ENCODE assay signal across 17 mouse cellular contexts in genomic region chr17:82909189-82909588, GRCm38 (mm10).
DNase-seq lines count a peak whose midpoint lies in the region; ATAC-seq lines count a peak whose summit lies in the region.
"Had no signal": no experiment of that assay in that cellular context is flagged by ENCODE, and none has a peak within 500 bp of the region (broad histone marks: within the 10 kb centered on the region; RNA-seq: fewer than 3 reads in every experiment).

No protein-coding gene starts in this region.

- no peaks in the 10 kb centered on the region for H3K4me1 ChIP-seq in neural tube, embryonic 11.5 days (ENCODE audit: control insufficient read depth, insufficient read depth, low read length)
- H3K4me1 ChIP-seq in hindbrain, embryonic 16.5 days (ENCODE audit: control insufficient read depth, insufficient read depth, low read depth, low read length), result no peaks in the 10 kb centered on the region
- H3K4me1 ChIP-seq in neural tube, embryonic 13.5 days (replicated peaks), result peaks cover 10% of the 10 kb centered on the region; the same call in 1 of the 2 replicates
- H3K4me1 ChIP-seq: embryonic facial prominence, embryonic 12.5 days; heart, embryonic 12.5 days; intestine, embryonic 15.5 days had no signal

- H3K9ac ChIP-seq in neural tube, embryonic 11.5 days (ENCODE audit: low read length), result no peak overlapping the region
- H3K9ac ChIP-seq in hindbrain, embryonic 16.5 days (ENCODE audit: low read depth, low read length), result no peak overlapping the region
- no peak overlapping the region for H3K9ac ChIP-seq in neural tube, embryonic 13.5 days
- H3K9ac ChIP-seq: embryonic facial prominence, embryonic 12.5 days; heart, embryonic 12.5 days; intestine, embryonic 15.5 days had no signal

- no peaks in the 10 kb centered on the region for H3K27me3 ChIP-seq in neural tube, embryonic 11.5 days (ENCODE audit: control insufficient read depth, insufficient read depth, low read length)
- no peaks in the 10 kb centered on the region for H3K27me3 ChIP-seq in hindbrain, embryonic 16.5 days (replicated peaks; ENCODE audit: control insufficient read depth, insufficient read depth, low read length)
- H3K27me3 ChIP-seq in neural tube, embryonic 13.5 days, result no peaks in the 10 kb centered on the region
- H3K27me3 ChIP-seq: embryonic facial prominence, embryonic 12.5 days; heart, embryonic 12.5 days; intestine, embryonic 15.5 days had no signal

- 32% methylated on average over 2 of the region's 2 CpGs for WGBS in neural tube, embryonic 11.5 days
- 41% methylated on average over 2 of the region's 2 CpGs for WGBS in hindbrain, embryonic 16.5 days
- 16% methylated on average over 2 of the region's 2 CpGs for WGBS in neural tube, embryonic 13.5 days

- ATAC-seq in neural tube, embryonic 11.5 days (ENCODE audit: insufficient read depth, low FRiP score, low TSS enrichment), result peak; percentile 61; the same call in 1 of the 2 replicates
- peak; percentile 54; the same call in 1 of the 2 replicates for ATAC-seq in hindbrain, embryonic 16.5 days
- peak; percentile 86 for ATAC-seq in neural tube, embryonic 13.5 days (ENCODE audit: low read depth)
- ATAC-seq: forebrain, embryonic 16.5 days; intestine, embryonic 15.5 days had no signal

- no peak overlapping the region for H3K4me2 ChIP-seq in neural tube, embryonic 11.5 days (ENCODE audit: low read depth)
- H3K4me2 ChIP-seq in hindbrain, embryonic 16.5 days (ENCODE audit: low read length), result no peak overlapping the region
- H3K4me2 ChIP-seq in neural tube, embryonic 13.5 days, result no peak overlapping the region
- H3K4me2 ChIP-seq: embryonic facial prominence, embryonic 12.5 days; heart, embryonic 12.5 days; intestine, embryonic 15.5 days had no signal

- no peaks in the 10 kb centered on the region for H3K9me3 ChIP-seq in neural tube, embryonic 11.5 days (ENCODE audit: control insufficient read depth, low read length)
- H3K9me3 ChIP-seq in hindbrain, embryonic 16.5 days (ENCODE audit: control insufficient read depth, low read length), result no peaks in the 10 kb centered on the region
- H3K9me3 ChIP-seq in neural tube, embryonic 13.5 days, result 0 out of 2 replicates have a peak, but pooled peaks cover 4% of the 10 kb centered on the region
- H3K9me3 ChIP-seq: embryonic facial prominence, embryonic 12.5 days; heart, embryonic 12.5 days; intestine, embryonic 15.5 days had no signal

- H3K4me3 ChIP-seq in neural tube, embryonic 11.5 days (ENCODE audit: low read depth, low read length), result no peak overlapping the region
- H3K4me3 ChIP-seq in hindbrain, embryonic 16.5 days (ENCODE audit: low read length), result no peak overlapping the region
- no peak overlapping the region for H3K4me3 ChIP-seq in neural tube, embryonic 13.5 days
- H3K4me3 ChIP-seq: embryonic facial prominence, embryonic 12.5 days; heart, embryonic 12.5 days; intestine, embryonic 15.5 days had no signal

- peak; percentile 12 for DNase-seq in neural tube, embryonic 11.5 days (ENCODE audit: low spot score)
- DNase-seq in neural tube, embryonic 10.5 days (ENCODE audit: extremely low spot score, low spot score), result no peak
- DNase-seq in adrenal gland, adult 8-10 months, result no peak
- DNase-seq in gastrocnemius, postnatal 10 days, result no peak
- DNase-seq in adrenal gland, postnatal 10 days, result no peak
- DNase-seq: adrenal gland, postnatal 14 days; cerebellum, adult 11-12 months; cerebellum, adult 9-10 months; cerebellum, postnatal 25 days; gastrocnemius, postnatal 25 days had no signal

- no peak overlapping the region for H3K27ac ChIP-seq in neural tube, embryonic 11.5 days (ENCODE audit: low read depth, low read length)
- no peak overlapping the region for H3K27ac ChIP-seq in hindbrain, embryonic 16.5 days (ENCODE audit: low read depth, low read length)
- H3K27ac ChIP-seq in neural tube, embryonic 13.5 days (replicated peaks), result peak overlapping the region; percentile 69
- H3K27ac ChIP-seq: embryonic facial prominence, embryonic 12.5 days; intestine, embryonic 15.5 days had no signal

- no peaks in the 10 kb centered on the region for H3K36me3 ChIP-seq in neural tube, embryonic 11.5 days (ENCODE audit: control insufficient read depth, insufficient read depth, low read length)
- no peaks in the 10 kb centered on the region for H3K36me3 ChIP-seq in hindbrain, embryonic 16.5 days (ENCODE audit: control insufficient read depth, insufficient read depth, low read length)
- H3K36me3 ChIP-seq in neural tube, embryonic 13.5 days, result no peaks in the 10 kb centered on the region
- H3K36me3 ChIP-seq: embryonic facial prominence, embryonic 12.5 days; G1E; heart, embryonic 12.5 days; intestine, embryonic 15.5 days had no signal
